Mouse (Mus musculus) stomach, postnatal 0 days (tissue): ENCODE data around the gene Bckdk.

Source experiments
- CTCF ChIP-seq: IDR thresholded peaks from 2 replicates; pipeline ENCODE4 v1.5.1; 2016; ENCODE audit warnings: antibody characterized with exemption, low read depth, mild to moderate bottlenecking, moderate library complexity
- EP300 ChIP-seq: optimal IDR thresholded peaks from 2 replicates; pipeline ENCODE3; 2016; ENCODE audit warnings: antibody characterized with exemption

DNA sequence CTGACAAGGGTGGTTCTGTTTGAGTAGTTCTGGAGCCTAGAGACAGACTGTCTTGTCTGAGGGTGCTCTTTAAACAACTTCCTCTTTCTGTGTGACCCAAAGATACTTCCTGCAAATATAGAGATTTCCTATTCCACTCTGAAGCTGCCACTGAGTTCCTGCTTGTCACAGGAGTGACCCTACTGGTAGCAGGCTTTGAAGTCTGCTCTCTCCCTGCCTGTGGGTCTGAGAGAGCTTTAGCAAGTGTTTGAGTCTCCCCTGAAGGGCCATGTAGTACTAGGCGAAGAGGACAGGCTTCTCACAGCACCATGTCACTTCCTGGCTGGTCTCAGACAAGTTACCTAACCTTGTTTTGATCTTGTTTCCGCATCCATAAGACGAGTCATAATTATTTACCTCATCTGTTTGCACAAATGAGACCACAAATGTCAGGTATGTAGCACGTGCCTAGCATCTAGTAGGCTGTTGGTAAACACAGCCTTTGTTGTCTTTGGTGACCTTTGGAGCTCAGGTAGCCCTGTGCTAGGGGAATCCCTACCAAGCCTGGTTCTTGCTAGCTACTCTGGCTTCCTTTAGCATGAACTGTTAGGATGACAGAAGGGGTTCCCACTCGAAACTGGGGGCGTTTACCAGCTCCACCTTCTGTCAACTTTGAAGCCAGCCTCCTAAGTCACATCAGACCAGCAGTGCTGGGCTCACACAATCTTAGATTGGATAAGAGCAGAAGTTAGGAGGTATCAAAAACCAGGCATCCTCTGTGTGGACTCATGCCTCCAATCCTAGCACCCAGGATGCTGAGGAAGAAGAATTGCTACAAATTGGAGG, 18.8 kb downstream of the Bckdk start:
- no peak for TF ChIP-seq CTCF
- TF ChIP-seq EP300, result no peak
